Mouse (Mus musculus): ENCODE measurements around the gene Ppp1r27.

DNA sequence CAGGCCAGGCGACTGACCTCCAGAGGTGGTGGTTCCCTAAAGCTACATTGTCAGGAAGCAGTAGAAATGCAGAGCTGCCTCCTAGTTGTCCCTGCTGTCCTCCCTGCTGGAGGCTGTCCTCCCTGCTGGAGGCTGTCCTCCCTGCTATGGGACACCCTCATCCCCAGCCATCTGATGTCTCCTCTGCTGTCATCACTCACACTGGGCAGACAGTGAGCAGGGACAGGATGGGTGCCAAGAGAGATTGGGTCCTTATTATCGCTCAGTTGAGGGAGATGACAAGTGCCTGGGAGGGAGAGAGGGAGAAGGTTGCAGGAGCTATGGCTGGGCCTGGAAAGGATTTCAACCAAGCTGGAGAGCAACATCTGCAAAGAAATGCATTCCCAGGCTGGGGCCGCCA lies 15.8 kb downstream of the Ppp1r27 start:
- TF ChIP-seq POLR2A (IDR thresholded peaks at IDR 0.05; ENCODE audit: borderline replicate concordance, extremely low read depth, low read depth, low read length) (no peak), CTCF (IDR thresholded peaks at IDR 0.05; ENCODE audit: insufficient read depth, low read length) (no peak)

Data from lung, adult 2 months (tissue).